ENCODE assay signal across 19 mouse cellular contexts in genomic region chr5:37261734-37262133, GRCm38 (mm10). TPM values are rescaled to one million over a fixed set of nuclear protein-coding genes. Genes with fewer than 3 reads are reported as not detected.
DNase-seq lines count a peak whose midpoint lies in the region; ATAC-seq and TF ChIP-seq lines count a peak whose summit lies in the region.
"Had no signal": no experiment of that assay in that cellular context is flagged by ENCODE, and none has a peak within 500 bp of the region (broad histone marks: within the 10 kb centered on the region; RNA-seq: fewer than 3 reads in every experiment).

No protein-coding gene starts in this region.

- peaks cover 17% of the 10 kb centered on the region for H3K36me3 ChIP-seq in forebrain, embryonic 15.5 days
- H3K36me3 ChIP-seq in hindbrain, embryonic 15.5 days: peaks cover 15% of the 10 kb centered on the region

- peak; percentile 70 for ATAC-seq in forebrain, embryonic 15.5 days (replicated peaks)
- ATAC-seq in hindbrain, embryonic 15.5 days (ENCODE audit: low FRiP score, low read depth): 0 out of 2 replicates have a peak, but pooled peaks have one; percentile 21

- H3K9ac ChIP-seq in forebrain, embryonic 15.5 days (replicated peaks): no peak overlapping the region
- H3K9ac ChIP-seq in hindbrain, embryonic 15.5 days: no peak overlapping the region
- H3K9ac ChIP-seq: lung, embryonic 14.5 days had no signal

- no peaks in the 10 kb centered on the region for H3K27me3 ChIP-seq in forebrain, embryonic 15.5 days
- no peaks in the 10 kb centered on the region for H3K27me3 ChIP-seq in hindbrain, embryonic 15.5 days

- H3K4me3 ChIP-seq in forebrain, embryonic 15.5 days: no peak overlapping the region
- no peak overlapping the region for H3K4me3 ChIP-seq in hindbrain, embryonic 15.5 days
- H3K4me3 ChIP-seq in olfactory bulb, adult 2 months (ENCODE audit: insufficient read depth, low read depth, low read length): no peak overlapping the region
- H3K4me3 ChIP-seq: myocyte had no signal

- 51% methylated on average over 5 of the region's 5 CpGs for WGBS in forebrain, embryonic 15.5 days
- 35% methylated on average over 5 of the region's 5 CpGs for WGBS in hindbrain, embryonic 15.5 days
- WGBS in olfactory bulb, adult 2 months: 4% methylated on average over 5 of the region's 5 CpGs

- H3K9me3 ChIP-seq in forebrain, embryonic 15.5 days: no peaks in the 10 kb centered on the region
- no peaks in the 10 kb centered on the region for H3K9me3 ChIP-seq in hindbrain, embryonic 15.5 days

- peaks cover 50% of the 10 kb centered on the region for H3K4me1 ChIP-seq in forebrain, embryonic 15.5 days
- H3K4me1 ChIP-seq in hindbrain, embryonic 15.5 days (replicated peaks): peaks cover 56% of the 10 kb centered on the region
- H3K4me1 ChIP-seq in olfactory bulb, adult 2 months (ENCODE audit: control insufficient read depth, insufficient read depth, low read length): peaks cover 33% of the 10 kb centered on the region

- no peak overlapping the region for H3K4me2 ChIP-seq in forebrain, embryonic 15.5 days (replicated peaks)
- H3K4me2 ChIP-seq in hindbrain, embryonic 15.5 days: no peak overlapping the region
- H3K4me2 ChIP-seq: heart, embryonic 11.5 days; liver, embryonic 11.5 days; lung, embryonic 14.5 days had no signal

- no peak for TF ChIP-seq CTCF in olfactory bulb, adult 2 months (IDR thresholded peaks at IDR 0.05; ENCODE audit: insufficient read depth, low read depth, low read length)

- H3K27ac ChIP-seq in forebrain, embryonic 15.5 days (replicated peaks): peak overlapping the region; percentile 37; the same call in 1 of the 2 replicates
- no peak overlapping the region for H3K27ac ChIP-seq in hindbrain, embryonic 15.5 days (replicated peaks)
- H3K27ac ChIP-seq in olfactory bulb, adult 2 months (ENCODE audit: insufficient read depth, low read depth, low read length): peak overlapping the region; percentile 92
- H3K27ac ChIP-seq: stomach, postnatal 0 days had no signal

- peak; percentile 52 for DNase-seq in left cerebral cortex, postnatal 4 days
- no peak for DNase-seq in left cerebral cortex, adult 18-20 months (ENCODE audit: low spot score in 2 of 2)
- no peak for DNase-seq in testis, postnatal 10 days (ENCODE audit: low spot score)
- no peak for DNase-seq in spleen, adult 18-20 months
- DNase-seq: adrenal gland, adult 2 months; cerebellum, adult 18-20 months; gastrocnemius, postnatal 36 days; heart, postnatal 36 days; kidney, adult 18-20 months; kidney, postnatal 14 days; lung, embryonic 14.5 days had no signal

- intact Hi-C loops in left cerebral cortex, postnatal 4 days (cut with DNase I): no loop called here

- no peak for TF ChIP-seq POLR2A in olfactory bulb, adult 2 months (IDR thresholded peaks at IDR 0.05; ENCODE audit: insufficient read depth, low read depth, low read length)

RNA-seq across cellular contexts. Expression of gene Crmp1, which starts 20.0 kb away (rescaled TPM):
- 1,000 to 10,000 TPM; 1,527 to 1,566 TPM for total RNA-seq in left cerebral cortex, postnatal 4 days (2021)
- 100 to 1,000 TPM; 164 to 181 TPM for total RNA-seq in left cerebral cortex, adult 18-20 months (2021)
- polyA plus RNA-seq in forebrain, embryonic 15.5 days (2015; fragmentation: Nextera tagmentation; extraction: Ambion mirVana): 790 and 813 TPM in 2 replicates
- 784 and 959 TPM in 2 replicates for polyA plus RNA-seq in hindbrain, embryonic 15.5 days (2015; fragmentation: Nextera tagmentation; extraction: Ambion mirVana)
- polyA plus RNA-seq in olfactory bulb, adult 2 months (2012; ENCODE audit: insufficient read depth, insufficient read length, low replicate concordance, missing spikeins): 2,655 TPM in 1 of 2 replicates, not detected in the other
- total RNA-seq: megakaryocyte progenitor cell, adult 5-6 weeks had no signal
